Mouse (Mus musculus) Patski (cell line): ENCODE results near the gene Fyco1. TPM values are rescaled to one million over a fixed set of nuclear protein-coding genes. Genes with fewer than 3 reads are reported as not detected.

Experiments used
- ATAC-seq: fragments of 100-300 bp; one replicate; pipeline ENCODE4 v1.8.0; 2021
- CTCF ChIA-PET: fragments of 350-600 bp; sonication (Branson Sonifier 250); formaldehyde crosslinking; loops from one replicate; lab custom pipeline; 2022; ENCODE audit warnings: inconsistent platforms; lab: Charles Lee
- POLR2A ChIA-PET: fragments of 350-600 bp; sonication (Branson Sonifier 250); formaldehyde crosslinking; loops from one replicate; lab custom pipeline; 2022; ENCODE audit warnings: antibody characterized with exemption, inconsistent platforms; lab: Charles Lee
- DNase-seq: peaks from one replicate; pipeline ENCODE4 v3.0.0-alpha.2; 2011; ENCODE audit warnings: low read depth, low spot score
- H3K27me3 ChIP-seq: fragments of 371-371 bp; one replicate; pipeline ENCODE4 v1.5.1; 2021
- CTCF ChIP-seq: fragments of 100-300 bp; IDR thresholded peaks from one replicate; pipeline ENCODE4 v1.5.1; 2021
- in situ Hi-C: fragments of 300-500 bp; cut with MboI; formaldehyde crosslinking; loops from 3 replicates; pipeline ENCODE4 v1.11.1; 2018; ENCODE audit warnings: low pct_unique_long_range_greater_than_20kb, mixed read lengths
- polyA plus RNA-seq: library from polyadenylated mRNA; unstranded; gene quantifications from one replicate; pipeline ENCODE4 v1.2.3, GENCODE M21; 2021

Gene Fyco1
- polyA plus RNA-seq, 1 experiment from 2014 or later: 22.6 TPM

DNA sequence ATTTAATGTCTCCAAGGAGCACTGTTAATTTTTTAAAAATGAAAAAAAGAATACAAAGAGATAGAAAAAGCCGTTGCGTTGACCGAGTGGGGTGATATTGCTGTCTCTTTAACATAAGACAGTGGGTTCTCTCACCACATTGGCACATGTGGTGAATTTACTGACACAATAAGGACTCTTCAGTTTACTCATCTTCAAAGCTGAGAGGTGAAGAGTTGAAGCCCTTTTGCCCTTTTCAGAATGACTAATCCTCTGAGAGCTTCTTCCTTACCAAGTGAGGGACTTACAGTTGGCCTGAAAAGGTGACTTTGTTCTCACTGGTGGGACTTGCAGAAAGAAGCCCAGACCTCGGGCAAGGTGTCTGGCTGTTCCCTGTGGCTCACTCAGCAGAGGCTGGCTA, 110.9 kb downstream of the Fyco1 start:
- in situ Hi-C loops: no loop called here
- ChIA-PET POLR2A (no interaction called here), CTCF (no interaction called here)
- ATAC-seq (no peak), DNase-seq (no peak)
- H3K27me3 ChIP-seq: peaks cover 25% of the 10 kb centered on the region
- no peak for TF ChIP-seq CTCF

Other genes with a start within 250 kb of the Fyco1 start
- gene Slc6a20b, start 219.3 kb downstream of the Fyco1 start, polyA plus RNA-seq: 0.37 TPM
- 0.01 TPM for gene Ccr9, start 173.5 kb downstream of the Fyco1 start, polyA plus RNA-seq
- not detected for gene Slc6a20a, start 173.0 kb downstream of the Fyco1 start, polyA plus RNA-seq
- gene Lztfl1, start 134.2 kb downstream of the Fyco1 start, polyA plus RNA-seq: 71.0 TPM
- gene Cxcr6, start 45.4 kb downstream of the Fyco1 start, polyA plus RNA-seq: 0.06 TPM
- gene Xcr1, start 10.1 kb upstream of the Fyco1 start, polyA plus RNA-seq: 0.12 TPM
- gene Ccr1, start 116.8 kb upstream of the Fyco1 start, polyA plus RNA-seq: not detected
- gene Ccr1l1, start 126.5 kb upstream of the Fyco1 start, polyA plus RNA-seq: not detected
- not detected for gene Ccr3, start 170.1 kb upstream of the Fyco1 start, polyA plus RNA-seq